Mouse (Mus musculus) cortical plate, adult 2 months (tissue): ENCODE results near the gene Med18. TPM values are rescaled to one million over a fixed set of nuclear protein-coding genes. Genes with fewer than 3 reads are reported as not detected.

ENCODE experiments used
- H3K27ac ChIP-seq: fragments of 200-500 bp; 2 replicates; pipeline ENCODE4 v1.5.1; 2012; ENCODE audit warnings: low read length, control low read depth, inconsistent platforms; ENCODE audit not compliant: insufficient read depth
- H3K4me1 ChIP-seq: fragments of 200-500 bp; 2 replicates; pipeline ENCODE4 v1.6.1; 2011; ENCODE audit warnings: low read length; ENCODE audit not compliant: control insufficient read depth, insufficient read depth
- H3K4me3 ChIP-seq: fragments of 200-500 bp; 2 replicates; pipeline ENCODE4 v1.5.1; 2011; ENCODE audit warnings: mild to moderate bottlenecking, low read length, control low read depth; ENCODE audit not compliant: insufficient read depth
- CTCF ChIP-seq: fragments of 200-500 bp; IDR thresholded peaks from 2 replicates; pipeline ENCODE4 v1.5.1; 2011; ENCODE audit warnings: mild to moderate bottlenecking, control low read depth, low read length; ENCODE audit not compliant: insufficient read depth; ENCODE audit errors: extremely low read depth
- POLR2A ChIP-seq: fragments of 200-500 bp; IDR thresholded peaks from 2 replicates; pipeline ENCODE4 v1.6.1; 2011; ENCODE audit warnings: mild to moderate bottlenecking, low read length, control low read depth; ENCODE audit not compliant: insufficient read depth; ENCODE audit errors: extremely low read depth
- polyA plus RNA-seq: library from polyadenylated mRNA; depleted of rRNA; stranded (reverse); fragments of >200 nt; gene quantifications from 2 replicates; pipeline ENCODE4 v1.2.3, GENCODE M21; 2012

Gene Med18
- polyA plus RNA-seq, 1 experiment, result 5.6 TPM

GRCm38 (mm10) chr4:132455561-132455960 lies 8.2 kb downstream of the Med18 start:
- TF ChIP-seq CTCF, result no peak
- no peak for TF ChIP-seq POLR2A
- H3K27ac ChIP-seq, result no peak overlapping the region
- H3K4me3 ChIP-seq, result no peak overlapping the region
- no peaks in the 10 kb centered on the region for H3K4me1 ChIP-seq

- TF ChIP-seq POLR2A, result no peak
- TF ChIP-seq CTCF, result no peak
- Histone ChIP-seq H3K4me1 (no peaks in the 10 kb centered on the region), H3K27ac (no peak overlapping the region), H3K4me3 (no peak overlapping the region)
Measured at GRCm38 (mm10) chr4:132455146-132455545, 8.6 kb downstream of the Med18 start.

- H3K27ac ChIP-seq, result no peak overlapping the region
- H3K4me3 ChIP-seq, result no peak overlapping the region
- no peak for TF ChIP-seq POLR2A
- TF ChIP-seq CTCF, result no peak
- H3K4me1 ChIP-seq, result no peaks in the 10 kb centered on the region
Measured at GRCm38 (mm10) chr4:132454216-132454615, 9.5 kb downstream of the Med18 start.

- Histone ChIP-seq H3K4me3 (no peak overlapping the region), H3K4me1 (no peaks in the 10 kb centered on the region), H3K27ac (no peak overlapping the region)
- no peak for TF ChIP-seq POLR2A
- no peak for TF ChIP-seq CTCF
Measured at GRCm38 (mm10) chr4:132449778-132450177, 13.9 kb downstream of the Med18 start.

- Histone ChIP-seq H3K4me3 (no peak overlapping the region), H3K27ac (no peak overlapping the region), H3K4me1 (no peaks in the 10 kb centered on the region)
- TF ChIP-seq POLR2A (no peak), CTCF (no peak)
Measured at GRCm38 (mm10) chr4:132446105-132446504, 17.6 kb downstream of the Med18 start.

GRCm38 (mm10) chr4:132444516-132444915 lies 19.2 kb downstream of the Med18 start:
- Histone ChIP-seq H3K4me1 (no peaks in the 10 kb centered on the region), H3K27ac (no peak overlapping the region), H3K4me3 (no peak overlapping the region)
- TF ChIP-seq CTCF (no peak), POLR2A (no peak)

GRCm38 (mm10) chr4:132437857-132438256 lies 25.9 kb downstream of the Med18 start:
- no peak overlapping the region for H3K27ac ChIP-seq
- H3K4me1 ChIP-seq, result no peaks in the 10 kb centered on the region
- no peak for TF ChIP-seq POLR2A
- no peak for TF ChIP-seq CTCF
- no peak overlapping the region for H3K4me3 ChIP-seq

GRCm38 (mm10) chr4:132432717-132433372 lies 30.9 kb downstream of the Med18 start:
- H3K4me3 ChIP-seq, result no peak overlapping the region
- no peak overlapping the region for H3K27ac ChIP-seq
- H3K4me1 ChIP-seq, result no peaks in the 10 kb centered on the region
- TF ChIP-seq POLR2A, result no peak
- no peak for TF ChIP-seq CTCF

- Histone ChIP-seq H3K4me1 (no peaks in the 10 kb centered on the region), H3K4me3 (no peak overlapping the region), H3K27ac (no peak overlapping the region)
- no peak for TF ChIP-seq POLR2A
- no peak for TF ChIP-seq CTCF
Measured at GRCm38 (mm10) chr4:132428022-132428542, 35.6 kb downstream of the Med18 start.

GRCm38 (mm10) chr4:132427493-132427892 lies 36.2 kb downstream of the Med18 start:
- TF ChIP-seq CTCF, result no peak
- no peak for TF ChIP-seq POLR2A
- Histone ChIP-seq H3K4me3 (no peak overlapping the region), H3K27ac (no peak overlapping the region), H3K4me1 (no peaks in the 10 kb centered on the region)

GRCm38 (mm10) chr4:132426021-132426420 lies 37.7 kb downstream of the Med18 start:
- TF ChIP-seq CTCF (no peak), POLR2A (no peak)
- H3K4me3 ChIP-seq, result no peak overlapping the region
- no peaks in the 10 kb centered on the region for H3K4me1 ChIP-seq
- no peak overlapping the region for H3K27ac ChIP-seq
